Mouse (Mus musculus) testis, postnatal 10 days (tissue): ENCODE measurements at regions not wholly inside any gene's neighbourhood (a gene's known extent, or its start where the extent isn't known, plus 50 kb on each side); places are given as distances from the start of the nearest gene placed in this dataset.

Experiments used
- DNase-seq: peaks from one replicate; pipeline ENCODE4 v3.0.0; 2021; ENCODE audit warnings: low spot score

- no peak for DNase-seq
These were observed 327.8 kb upstream of the Robo2 start for GRCm38 (mm10) chr16:74739194-74740135.

GRCm38 (mm10) chr16:74732940-74733776, 321.5 kb upstream of the Robo2 start:
- no peak for DNase-seq

- DNase-seq = no peak
These were observed 318.7 kb upstream of the Robo2 start for GRCm38 (mm10) chr16:74730169-74730794.

GRCm38 (mm10) chr16:74723217-74723616, 311.6 kb upstream of the Robo2 start:
- DNase-seq = no peak

- DNase-seq = no peak
These were observed 306.5 kb upstream of the Robo2 start for GRCm38 (mm10) chr16:74718154-74718553.

GRCm38 (mm10) chr16:74717622-74718021, 306.0 kb upstream of the Robo2 start:
- DNase-seq = no peak

- no peak for DNase-seq
These were observed 303.3 kb upstream of the Robo2 start for GRCm38 (mm10) chr16:74714950-74715349.

- DNase-seq = no peak
These were observed 300.9 kb upstream of the Robo2 start for GRCm38 (mm10) chr16:74712515-74712914.

- no peak for DNase-seq
These were observed 290.4 kb upstream of the Robo2 start for GRCm38 (mm10) chr16:74702067-74702466.

- DNase-seq = no peak
These were observed 271.7 kb upstream of the Robo2 start for GRCm38 (mm10) chr16:74683371-74683770.

GRCm38 (mm10) chr16:74675586-74675985, 264.0 kb upstream of the Robo2 start:
- no peak for DNase-seq

GRCm38 (mm10) chr16:74671466-74671865, 259.8 kb upstream of the Robo2 start:
- DNase-seq = no peak

- DNase-seq = no peak
These were observed 252.7 kb upstream of the Robo2 start for GRCm38 (mm10) chr16:74664337-74664736.

GRCm38 (mm10) chr16:74651244-74651643, 239.6 kb upstream of the Robo2 start:
- DNase-seq = no peak

GRCm38 (mm10) chr16:74649207-74649606, 237.6 kb upstream of the Robo2 start:
- no peak for DNase-seq

- no peak for DNase-seq
These were observed 236.8 kb upstream of the Robo2 start for GRCm38 (mm10) chr16:74648384-74648783.

GRCm38 (mm10) chr16:74644750-74645366, 233.2 kb upstream of the Robo2 start:
- no peak for DNase-seq

GRCm38 (mm10) chr16:74639805-74640204, 228.2 kb upstream of the Robo2 start:
- DNase-seq = no peak

- no peak for DNase-seq
These were observed 226.0 kb upstream of the Robo2 start for GRCm38 (mm10) chr16:74637638-74638037.

GRCm38 (mm10) chr16:74625783-74626182, 214.2 kb upstream of the Robo2 start:
- DNase-seq = no peak

GRCm38 (mm10) chr16:74612072-74612471, 200.4 kb upstream of the Robo2 start:
- DNase-seq = no peak

GRCm38 (mm10) chr16:74609564-74609963, 197.9 kb upstream of the Robo2 start:
- no peak for DNase-seq
